Mouse (Mus musculus) retina, adult 2 months (tissue): ENCODE data around the gene Gm10234.

ENCODE experiments used
- DNase-seq: peaks from one replicate; pipeline ENCODE4 v3.0.0-alpha.2; 2012; ENCODE audit warnings: low read depth, low spot score

The Gm10234 gene

GRCm38 (mm10) chr6:95321812-95322211, at the start of gene Gm10234:
Gm10234 (plus strand) TSS chr6:95322112.
- DNase-seq, result no peak

- DNase-seq, result no peak
Measured at GRCm38 (mm10) chr6:95277633-95278032, 44.3 kb upstream of the Gm10234 start.

- DNase-seq, result no peak
Measured at GRCm38 (mm10) chr6:95296025-95296424, 25.9 kb upstream of the Gm10234 start.

GRCm38 (mm10) chr6:95298387-95298786, 23.5 kb upstream of the Gm10234 start:
- DNase-seq, result no peak

- DNase-seq, result no peak
Measured at GRCm38 (mm10) chr6:95300658-95301057, 21.3 kb upstream of the Gm10234 start.

- DNase-seq, result no peak
Measured at GRCm38 (mm10) chr6:95331191-95331590, 9.3 kb downstream of the Gm10234 start.

GRCm38 (mm10) chr6:95334781-95335180, 12.9 kb downstream of the Gm10234 start:
- DNase-seq, result no peak

GRCm38 (mm10) chr6:95349378-95349777, 27.5 kb downstream of the Gm10234 start:
- DNase-seq, result no peak

GRCm38 (mm10) chr6:95353043-95353442, 31.1 kb downstream of the Gm10234 start:
- no peak for DNase-seq

- DNase-seq, result no peak
Measured at GRCm38 (mm10) chr6:95353886-95354285, 32.0 kb downstream of the Gm10234 start.

- no peak for DNase-seq
Measured at GRCm38 (mm10) chr6:95360084-95360483, 38.2 kb downstream of the Gm10234 start.

- no peak for DNase-seq
Measured at GRCm38 (mm10) chr6:95362707-95363106, 40.8 kb downstream of the Gm10234 start.

GRCm38 (mm10) chr6:95371811-95372210, 49.9 kb downstream of the Gm10234 start:
- DNase-seq, result no peak
